Mouse (Mus musculus): ENCODE data around the gene G3bp1. TPM values are rescaled to one million over a fixed set of nuclear protein-coding genes. Genes with fewer than 3 reads are reported as not detected.

Gene G3bp1
- total RNA-seq, 2 experiments from 2014 or later = 31.3 to 34.0 TPM

- peak; percentile 66 to 73 for DNase-seq (ENCODE audit: low spot score in 2 of 2)
- intact Hi-C loops (cut with DNase I) = no loop called here
These were observed 63.9 kb downstream of the G3bp1 start for GRCm38 (mm10) chr11:55533378-55533777.

- DNase-seq (ENCODE audit: low spot score in 2 of 2) = no peak
- intact Hi-C loops (cut with DNase I) = no loop called here
These were observed 65.3 kb downstream of the G3bp1 start for GRCm38 (mm10) chr11:55534766-55535165.

GRCm38 (mm10) chr11:55542128-55542527 lies 72.6 kb downstream of the G3bp1 start:
- DNase-seq (ENCODE audit: low spot score in 2 of 2) = no peak
- intact Hi-C loops (cut with DNase I) = no loop called here

GRCm38 (mm10) chr11:55542671-55543070 lies 73.2 kb downstream of the G3bp1 start:
- intact Hi-C loops (cut with DNase I) = no loop called here
- no peak for DNase-seq (ENCODE audit: low spot score in 2 of 2)

GRCm38 (mm10) chr11:55545690-55546089 lies 76.2 kb downstream of the G3bp1 start:
- DNase-seq (ENCODE audit: low spot score in 2 of 2) = no peak
- intact Hi-C loops (cut with DNase I) = no loop called here

Small RNAs within 50 kb of the gene (microRNA-seq; reads per million reads assigned to microRNA genes)
- not detected for gene Mir7652

Other genes starting within 250 kb of the G3bp1 start
- under 1 TPM; 0.22 to 0.32 TPM for gene Fat2, start 133.1 kb upstream of the G3bp1 start, total RNA-seq (2021)
- gene Sparc, start 46.5 kb upstream of the G3bp1 start, total RNA-seq (2021) = 100 to 1,000 TPM; 215 to 224 TPM
- 100 to 1,000 TPM in 1 of 2 experiments, 10 to 100 TPM in 1; 88.1 to 111 TPM for gene Atox1, start 8.4 kb upstream of the G3bp1 start, total RNA-seq (2021)
- 1 to 10 TPM in 1 of 2 experiments, under 1 TPM in 1; 0.89 to 1.4 TPM for gene Glra1, start 138.5 kb downstream of the G3bp1 start, total RNA-seq (2021)

Data from left cerebral cortex, postnatal 36 days (tissue).